Mouse (Mus musculus): ENCODE measurements around the gene Gm4787. TPM values are rescaled to one million over a fixed set of nuclear protein-coding genes. Genes with fewer than 3 reads are reported as not detected.
"Not testable (repeated sequence)": the region's sequence is repeated elsewhere in the genome, so short reads cannot be mapped to it uniquely, and the experiment has no call there.

Gene Gm4787
- under 1 TPM; 0.45 to 0.55 TPM for total RNA-seq (2021)

DNA sequence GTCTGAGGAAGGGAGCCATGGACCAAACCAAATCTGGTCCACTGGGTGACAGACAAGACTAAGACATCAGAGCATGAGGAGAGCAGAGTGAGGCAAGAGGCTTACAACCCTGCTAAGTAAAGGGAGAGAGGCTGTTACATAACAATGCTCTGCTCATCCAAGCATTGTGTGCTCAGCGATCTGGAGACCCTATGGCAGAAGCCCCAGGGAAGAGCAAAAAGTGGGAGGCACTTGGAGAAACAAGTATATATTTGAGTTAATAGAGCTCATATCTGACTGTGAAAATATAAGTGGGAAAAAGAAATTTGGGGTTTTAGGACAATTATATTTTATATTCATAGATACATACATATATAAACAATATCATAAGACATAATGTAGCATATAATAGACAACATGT, at the start of gene Gm4787:
Gm4787 (minus strand) TSS at position 101 of the 400 bp plus-strand sequence.
- intact Hi-C loops (cut with DNase I); DNase-seq: not testable (repeated sequence)

- no peak for DNase-seq
- intact Hi-C loops (cut with DNase I) = no loop called here
These were observed 42.6 kb upstream of the Gm4787 start, which contains the start of gene Adam4 for GRCm38 (mm10) chr12:81421846-81422245. Gene Adam4, minus strand, starts transcription at chr12:81421946.

DNA sequence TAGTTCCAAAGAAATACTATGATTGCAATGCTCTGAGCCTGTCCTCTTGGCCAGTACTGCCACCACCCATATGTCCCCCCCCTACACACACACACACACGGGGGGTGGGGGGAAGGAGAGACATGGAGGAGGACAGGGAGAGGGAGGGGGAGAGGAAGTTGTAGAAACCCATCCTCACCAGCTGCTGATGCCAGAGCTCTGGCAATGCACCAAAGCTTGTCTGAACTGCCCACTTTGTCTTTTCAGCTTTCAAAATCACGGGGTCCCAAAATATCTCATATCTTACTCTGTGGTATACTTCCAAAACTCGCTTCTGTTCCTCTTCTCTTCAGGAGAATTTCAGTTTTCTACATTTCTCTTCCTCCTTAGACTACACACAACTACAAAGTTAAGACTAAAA, 33.9 kb upstream of the Gm4787 start:
- intact Hi-C loops (cut with DNase I) = no loop called here
- DNase-seq = no peak

GRCm38 (mm10) chr12:81408966-81409365, 29.7 kb upstream of the Gm4787 start:
- DNase-seq = no peak
- intact Hi-C loops (cut with DNase I) = no loop called here

DNA sequence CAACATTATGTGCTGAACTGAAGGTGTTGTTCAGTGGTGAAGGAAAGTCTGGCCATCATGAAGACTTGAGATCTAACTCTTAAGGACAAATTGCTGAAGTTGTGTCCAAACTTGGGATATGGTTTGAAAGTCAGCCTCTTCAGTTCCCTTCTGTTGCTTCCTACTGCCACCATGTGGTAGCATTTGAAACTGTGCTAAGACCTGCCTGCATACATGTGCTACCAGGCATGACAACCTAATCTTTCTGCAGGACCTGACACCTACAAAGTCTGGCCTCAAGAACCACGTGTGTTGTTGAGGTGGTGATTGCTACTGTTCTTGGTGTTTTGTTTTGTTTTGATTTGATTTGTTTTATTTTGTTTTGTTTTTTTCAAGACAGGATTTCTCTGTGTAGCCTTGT, 22.9 kb upstream of the Gm4787 start:
- intact Hi-C loops (cut with DNase I) = loop anchor here (1.0 kb wide), 2 partner anchors 203 to 420 kb away; no protein-coding TSS in a partner anchor
- peak; percentile 61 to 78 for DNase-seq

GRCm38 (mm10) chr12:81333841-81334240, 45.4 kb downstream of the Gm4787 start:
- no peak for DNase-seq
- intact Hi-C loops (cut with DNase I) = no loop called here

- intact Hi-C loops (cut with DNase I) = no loop called here
- peak; percentile 7 to 18 for DNase-seq
These were observed 46.3 kb downstream of the Gm4787 start, which contains the start of gene Slc8a3 for GRCm38 (mm10) chr12:81332875-81333421. Gene Slc8a3, minus strand, starts transcription at chr12:81333180.

GRCm38 (mm10) chr12:81331937-81332874, 47.1 kb downstream of the Gm4787 start:
- intact Hi-C loops (cut with DNase I) = no loop called here
- DNase-seq = peak; percentile 3 to 13

DNA sequence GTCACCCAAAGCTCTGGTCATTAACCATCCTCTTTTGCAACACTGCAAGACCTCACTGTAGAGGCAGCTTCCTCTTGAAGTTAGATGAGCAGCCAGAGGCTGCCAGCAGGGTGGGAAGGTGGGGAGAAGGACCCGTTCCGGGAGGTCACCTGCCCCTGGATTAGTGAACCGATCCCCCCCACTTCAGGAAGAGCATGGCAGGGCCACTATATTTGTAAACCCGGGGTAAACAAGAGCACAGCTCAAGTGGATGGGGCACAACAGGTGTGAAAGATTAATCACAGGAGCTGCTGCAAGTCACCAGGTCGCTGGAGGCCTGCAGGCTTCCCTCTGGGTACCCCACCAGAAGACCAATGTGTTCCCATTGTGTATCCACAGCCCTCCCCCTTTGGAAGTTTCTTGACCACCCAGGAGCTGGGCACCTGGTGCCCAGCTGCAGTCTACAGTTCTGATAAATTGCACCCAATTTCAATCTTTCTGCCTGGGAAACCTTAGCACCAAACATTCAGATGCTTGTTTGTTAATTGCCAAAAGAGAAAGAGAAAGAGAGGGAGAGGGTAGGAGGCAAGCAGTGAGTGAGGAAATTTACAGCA, 48.1 kb downstream of the Gm4787 start:
- intact Hi-C loops (cut with DNase I) = no loop called here
- no peak for DNase-seq

Other genes starting within 250 kb of the Gm4787 start
- gene Slc8a3, start 46.3 kb downstream of the Gm4787 start, total RNA-seq (2021) = under 1 TPM; 0.26 to 0.27 TPM
- gene Adam4, start 42.5 kb upstream of the Gm4787 start, total RNA-seq (2021) = under 1 TPM; 0.74 to 0.89 TPM
- gene Cox16, start 105.7 kb upstream of the Gm4787 start, total RNA-seq (2021) = 10 to 100 TPM; 65.3 to 68.3 TPM
- 10 to 100 TPM; 35.8 to 42.6 TPM for gene Gm20498, start 153.4 kb upstream of the Gm4787 start, total RNA-seq (2021)
- gene Synj2bp, start 153.4 kb upstream of the Gm4787 start, total RNA-seq (2021) = 10 to 100 TPM; 35.9 to 43.0 TPM
- under 1 TPM; 0.07 to 0.14 TPM for gene Adam21, start 189.0 kb upstream of the Gm4787 start, total RNA-seq (2021)
- 10 to 100 TPM; 16.5 to 19.7 TPM for gene Med6, start 215.5 kb upstream of the Gm4787 start, total RNA-seq (2021)

All from heart, postnatal 10 days (tissue).